Mouse (Mus musculus): ENCODE measurements around the gene Susd3.

Gene Susd3

GRCm38 (mm10) chr13:49248467-49248862 lies at the start of gene Susd3:
Susd3 (minus strand) TSS chr13:49248706.
- no peak for DNase-seq (ENCODE audit: low spot score)

DNA sequence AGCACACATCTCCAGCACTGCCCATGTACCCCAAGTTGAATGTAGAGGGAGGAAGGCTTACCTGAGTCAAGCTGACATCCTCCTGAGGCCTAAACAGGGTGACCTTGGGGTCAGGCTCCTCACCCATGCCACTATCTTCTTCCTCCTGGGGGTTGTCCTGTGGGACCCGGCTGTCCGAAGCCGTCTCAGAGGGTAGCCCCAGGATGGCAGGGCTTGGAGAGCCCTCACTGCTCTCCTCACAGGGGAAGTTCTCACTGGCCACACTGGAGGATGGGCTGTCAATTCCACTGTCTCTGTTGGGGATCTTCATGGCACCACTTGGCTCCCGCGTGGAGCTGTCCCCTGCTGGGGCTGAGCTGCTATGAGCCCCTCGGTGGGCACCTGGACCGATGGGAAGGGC lies 47.8 kb upstream of the Susd3 start:
- DNase-seq (ENCODE audit: low spot score) = no peak

GRCm38 (mm10) chr13:49294108-49294507 lies 45.6 kb upstream of the Susd3 start:
- no peak for DNase-seq (ENCODE audit: low spot score)

DNA sequence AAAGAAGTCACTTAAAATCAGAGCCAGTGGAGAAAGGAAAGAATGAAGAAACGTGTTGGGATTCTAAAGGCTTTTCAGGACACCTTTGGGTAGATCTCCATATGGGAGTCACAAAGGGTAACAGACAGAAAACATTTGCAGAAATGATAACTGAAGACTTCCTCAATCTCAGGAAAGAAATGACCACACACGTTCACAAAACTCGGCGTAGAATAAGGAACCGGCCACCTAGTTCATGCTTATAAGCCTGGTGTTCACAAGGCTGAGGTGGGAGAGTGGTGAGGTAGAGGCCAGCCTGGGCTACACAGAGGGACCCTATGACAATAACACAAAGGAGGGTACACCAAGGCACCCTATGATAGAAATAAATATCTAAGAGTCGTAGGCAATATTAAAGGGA lies 43.4 kb upstream of the Susd3 start:
- no peak for DNase-seq (ENCODE audit: low spot score)

DNA sequence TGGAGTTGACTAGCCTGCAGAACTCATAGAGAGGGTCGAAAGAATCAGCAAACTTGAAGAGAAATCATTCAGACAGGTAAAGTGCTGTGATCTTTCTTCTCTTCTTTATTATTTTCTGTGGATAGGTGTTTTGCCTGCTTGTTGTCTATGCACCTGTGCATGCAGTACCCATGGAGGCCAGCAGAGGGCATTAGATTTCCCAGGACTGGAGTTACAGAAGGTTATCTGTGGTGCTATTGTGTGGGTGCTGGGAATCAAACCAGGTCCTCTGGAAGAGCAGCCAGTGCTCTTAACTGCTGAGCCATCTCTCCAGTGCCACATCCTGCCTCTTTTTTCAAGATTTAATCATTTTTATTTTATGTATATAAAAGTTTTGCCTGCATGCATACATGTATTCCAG lies 42.9 kb upstream of the Susd3 start:
- no peak for DNase-seq (ENCODE audit: low spot score)

GRCm38 (mm10) chr13:49287224-49287623 lies 38.7 kb upstream of the Susd3 start:
- DNase-seq (ENCODE audit: low spot score) = no peak

GRCm38 (mm10) chr13:49286750-49287149 lies 38.2 kb upstream of the Susd3 start:
- DNase-seq (ENCODE audit: low spot score) = no peak

GRCm38 (mm10) chr13:49283686-49284085 lies 35.2 kb upstream of the Susd3 start:
- no peak for DNase-seq (ENCODE audit: low spot score)

- DNase-seq (ENCODE audit: low spot score) = no peak
These were observed 33.7 kb upstream of the Susd3 start for GRCm38 (mm10) chr13:49282168-49282567.

DNA sequence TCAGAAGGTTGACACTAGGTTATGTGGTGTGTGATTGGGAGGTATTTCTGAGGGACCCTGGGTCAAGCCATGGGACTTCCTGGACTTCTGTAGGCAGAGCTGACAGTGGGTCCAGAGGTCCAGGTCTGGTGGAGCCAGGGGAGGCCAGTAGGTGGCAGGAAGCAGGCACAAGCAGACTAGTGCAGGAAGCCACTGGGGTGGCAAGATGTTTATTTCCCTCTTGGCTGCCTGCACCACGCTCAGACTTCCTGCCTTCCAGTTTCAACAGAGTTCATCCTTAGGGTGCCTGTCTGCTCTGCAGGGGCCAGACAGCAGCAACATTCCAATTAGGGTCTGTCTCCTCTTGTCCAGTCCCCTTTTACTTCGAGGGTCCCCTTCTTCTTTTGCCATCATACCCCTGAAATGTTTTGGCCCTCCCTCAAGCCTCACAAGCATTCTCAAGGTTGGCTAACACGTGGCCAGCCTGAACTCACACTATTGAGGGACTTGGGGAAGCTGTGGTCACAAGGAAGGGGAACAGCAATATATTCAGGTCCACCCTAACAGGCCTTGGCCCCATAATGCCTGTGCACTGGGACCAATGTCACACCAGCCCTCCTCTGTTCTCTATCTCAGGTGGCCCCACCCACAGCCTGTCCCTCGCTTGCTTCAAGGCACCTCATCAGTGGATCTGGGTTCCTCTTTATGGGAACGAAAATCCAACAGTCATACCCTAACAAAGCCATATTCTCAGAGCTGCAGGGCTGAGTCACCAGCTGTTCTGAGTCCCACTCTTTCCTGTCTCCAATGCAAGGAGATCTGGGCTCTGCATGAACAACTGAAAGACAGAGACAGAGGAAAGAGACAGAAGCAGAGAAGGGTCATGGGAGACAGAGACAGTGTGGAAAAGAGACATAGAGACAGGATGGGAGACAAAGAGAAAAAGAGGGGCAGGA lies 23.6 kb upstream of the Susd3 start:
- DNase-seq (ENCODE audit: low spot score) = no peak

DNA sequence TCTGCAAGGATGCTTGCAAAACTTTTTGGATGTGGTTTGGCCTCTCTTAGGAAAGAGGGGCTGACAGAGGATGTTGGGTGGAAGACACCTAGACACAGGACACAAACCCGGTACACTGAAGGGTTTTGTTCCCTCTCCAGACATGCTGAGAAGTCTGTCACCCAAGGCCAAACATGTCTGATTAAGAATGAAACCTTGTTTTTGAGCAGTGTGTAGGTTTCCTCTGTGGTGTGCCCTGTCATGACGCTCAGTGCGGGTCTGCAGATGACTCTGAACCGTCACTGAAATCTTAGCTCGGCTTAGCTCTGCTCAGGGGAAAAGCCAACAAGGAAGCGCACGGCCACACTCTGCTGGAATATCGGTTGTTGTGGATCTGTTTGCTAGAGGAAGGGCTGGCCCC lies 22.0 kb upstream of the Susd3 start:
- no peak for DNase-seq (ENCODE audit: low spot score)

DNA sequence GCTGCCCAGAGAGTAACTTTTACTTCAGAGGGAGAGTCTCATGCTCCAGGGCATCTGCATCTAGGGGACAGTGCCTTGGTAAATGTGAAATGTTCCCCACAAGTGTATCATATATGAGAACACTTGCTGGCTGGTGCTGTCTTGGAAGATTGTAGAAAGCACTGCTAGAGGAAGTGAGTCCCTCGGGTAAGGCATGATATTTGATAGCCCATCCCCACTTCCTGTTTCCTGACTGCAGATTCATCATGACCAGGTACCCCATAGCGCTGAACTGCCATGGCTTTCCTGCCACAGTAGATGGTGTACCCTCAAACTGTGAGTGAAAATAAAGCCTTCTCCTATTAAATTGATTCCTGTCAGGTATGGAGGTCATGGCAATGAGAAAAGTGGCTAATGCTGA lies 19.1 kb upstream of the Susd3 start:
- DNase-seq (ENCODE audit: low spot score) = no peak

GRCm38 (mm10) chr13:49260036-49260722 lies 11.7 kb upstream of the Susd3 start:
- DNase-seq (ENCODE audit: low spot score) = no peak

DNA sequence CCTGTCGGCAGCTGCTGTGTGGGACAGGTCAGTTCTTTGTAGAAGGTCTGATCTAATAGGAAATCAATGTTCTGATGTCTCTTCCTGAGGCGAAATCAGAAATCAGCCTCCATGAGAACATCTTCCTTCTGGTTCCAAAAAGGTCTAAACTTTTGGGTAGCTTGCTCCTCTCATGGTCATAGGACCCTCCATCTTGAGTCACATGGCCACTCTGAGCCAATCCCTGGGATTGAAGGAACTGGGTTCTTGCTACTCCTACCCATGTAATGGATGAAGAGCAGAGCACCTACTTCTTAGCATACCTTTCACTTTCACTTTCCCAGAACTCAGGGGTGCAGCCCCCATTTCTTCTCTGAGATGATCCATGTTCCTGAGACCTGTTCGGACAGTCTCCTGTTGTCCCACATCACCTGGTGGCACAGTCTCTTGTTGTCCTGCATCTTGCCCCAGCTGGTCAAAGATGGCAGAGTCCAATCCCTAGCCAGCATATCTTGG lies 9.4 kb upstream of the Susd3 start:
- DNase-seq (ENCODE audit: low spot score) = no peak

GRCm38 (mm10) chr13:49252746-49253145 lies 4.2 kb upstream of the Susd3 start:
- DNase-seq (ENCODE audit: low spot score) = no peak

DNA sequence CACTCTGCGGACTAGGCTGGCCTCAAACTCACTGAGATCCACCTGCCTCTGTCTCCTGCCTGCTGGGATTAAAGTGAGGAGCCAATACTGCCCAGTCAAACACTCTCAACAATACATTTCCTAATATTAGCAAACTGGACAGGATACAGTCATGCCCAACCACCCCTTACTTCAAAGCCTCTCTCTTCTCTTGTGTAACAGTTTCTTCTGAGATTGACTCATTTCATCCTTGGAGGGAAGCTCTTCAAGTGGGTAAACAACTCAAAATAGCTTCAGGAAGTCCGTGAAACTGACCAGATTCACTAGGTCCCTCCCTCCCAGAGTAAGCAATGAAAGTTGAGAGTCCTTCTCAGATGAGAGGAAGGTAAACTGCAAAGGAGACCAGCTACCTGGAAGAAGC lies 3.6 kb upstream of the Susd3 start:
- peak; percentile 28 for DNase-seq (ENCODE audit: low spot score)

GRCm38 (mm10) chr13:49250716-49251517 lies 2.4 kb upstream of the Susd3 start:
- DNase-seq (ENCODE audit: low spot score) = no peak

- no peak for DNase-seq (ENCODE audit: low spot score)
These were observed 1.1 kb upstream of the Susd3 start for GRCm38 (mm10) chr13:49249634-49250033.

GRCm38 (mm10) chr13:49248923-49249322 lies 417 bp upstream of the Susd3 start:
- no peak for DNase-seq (ENCODE audit: low spot score)

DNA sequence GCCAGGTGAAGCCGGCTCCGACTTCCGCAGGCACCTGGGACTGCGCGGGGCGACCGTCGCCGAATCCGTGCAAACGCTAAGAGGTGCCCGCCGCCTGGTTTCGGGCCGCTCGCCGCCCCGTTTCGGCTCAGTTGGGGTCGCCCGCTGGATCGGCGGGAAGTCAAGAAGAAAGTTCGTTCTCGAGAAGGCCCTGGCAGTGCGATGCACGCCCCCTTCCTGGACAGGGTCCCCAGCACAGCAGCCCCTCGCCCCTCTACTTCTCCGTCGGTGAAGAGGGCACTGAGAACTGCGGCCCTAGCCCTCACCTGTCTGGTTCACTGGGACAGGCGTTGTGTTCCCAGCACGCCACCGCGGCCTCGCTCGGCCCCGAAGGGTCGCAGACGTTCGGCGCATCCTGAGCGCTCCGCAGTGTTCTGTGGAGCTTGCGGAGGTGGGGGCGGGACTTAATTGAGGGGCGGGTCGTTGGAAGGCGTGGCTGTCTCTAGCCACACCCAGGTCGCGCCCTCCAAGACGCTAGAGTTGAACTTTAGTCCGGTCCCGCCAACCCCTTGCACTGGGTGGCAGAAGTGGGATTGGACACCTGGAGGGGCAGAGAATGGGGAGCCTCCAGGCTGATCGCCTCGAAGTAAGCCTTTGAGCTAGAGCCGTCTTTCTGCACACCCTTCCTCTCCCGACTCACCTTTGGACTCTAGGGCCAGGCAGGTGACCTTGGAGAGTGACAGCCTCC lies 603 bp downstream of the Susd3 start:
- DNase-seq (ENCODE audit: low spot score) = no peak

- no peak for DNase-seq (ENCODE audit: low spot score)
These were observed 1.2 kb downstream of the Susd3 start for GRCm38 (mm10) chr13:49247232-49247739.

Measured in adipocyte (in vitro differentiated cells).